Mouse (Mus musculus) E14TG2a.4 (cell line): Measurements from ENCODE around the gene Ciz1.

Source experiments
- H3K27me3 ChIP-seq: 2 replicates; pipeline ENCODE4 v1.6.1; 2014; ENCODE audit warnings: low read length, control low read depth; ENCODE audit not compliant: insufficient read depth
- H3K36me3 ChIP-seq: 2 replicates; pipeline ENCODE4 v1.6.1; 2014; ENCODE audit warnings: low read length, control low read depth; ENCODE audit not compliant: insufficient read depth
- H3K4me1 ChIP-seq: replicated peaks from 2 replicates; pipeline ENCODE4 v1.6.1; 2014; ENCODE audit warnings: low read depth, low read length, control low read depth
- H3K4me3 ChIP-seq: replicated peaks from 2 replicates; pipeline ENCODE4 v1.5.1; 2014; ENCODE audit warnings: mild to moderate bottlenecking, low read length
- H3K9me3 ChIP-seq: 2 replicates; pipeline ENCODE4 v1.6.1; 2014; ENCODE audit warnings: low read length, control low read depth
- CTCF ChIP-seq: conservative IDR thresholded peaks from 2 replicates; pipeline ENCODE4 v1.5.1; 2014; ENCODE audit warnings: low read length
- NANOG ChIP-seq: IDR thresholded peaks from 2 replicates; pipeline ENCODE4 v1.6.1; 2014; ENCODE audit warnings: borderline replicate concordance, low read length, mixed read lengths
- POU5F1 ChIP-seq: IDR thresholded peaks from 2 replicates; pipeline ENCODE4 v1.6.1; 2014; ENCODE audit warnings: low read length, borderline replicate concordance

Gene Ciz1

DNA sequence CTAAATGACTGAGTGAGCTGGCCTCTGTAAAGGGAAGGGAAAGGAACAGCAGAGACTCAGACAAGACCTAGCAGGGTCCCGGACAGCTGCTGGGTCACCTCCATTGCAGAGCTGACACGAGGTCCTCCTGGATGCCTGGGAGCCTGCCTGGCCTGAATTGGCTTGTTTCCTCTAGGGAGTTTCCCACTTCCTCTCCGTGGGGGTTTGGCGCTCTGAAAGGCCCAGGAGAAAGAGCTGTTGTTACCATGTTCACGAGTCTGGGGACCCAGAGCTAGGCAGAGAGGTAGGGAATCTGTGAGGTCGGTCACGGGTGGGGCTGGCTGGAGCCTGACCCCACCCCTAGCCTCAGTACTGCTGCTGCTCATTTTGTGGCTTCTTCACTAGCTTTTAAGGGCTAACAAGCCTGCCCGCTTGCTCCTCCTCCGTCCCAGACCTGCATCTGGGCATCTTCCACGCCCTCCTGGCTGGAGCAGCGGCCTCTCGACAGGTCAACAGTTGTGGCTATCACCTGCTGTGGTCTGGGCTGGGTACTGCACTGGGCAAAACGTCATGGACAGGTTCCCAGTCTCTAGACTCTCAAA, 1.6 kb upstream of the Ciz1 start:
- Histone ChIP-seq H3K36me3 (no peaks in the 10 kb centered on the region), H3K4me1 (peaks cover 61% of the 10 kb centered on the region), H3K9me3 (no peaks in the 10 kb centered on the region), H3K4me3 (peak overlapping the region; percentile 23), H3K27me3 (peaks cover 48% of the 10 kb centered on the region)
- TF ChIP-seq CTCF, result no peak
- TF ChIP-seq POU5F1, result no peak
- no peak for TF ChIP-seq NANOG

DNA sequence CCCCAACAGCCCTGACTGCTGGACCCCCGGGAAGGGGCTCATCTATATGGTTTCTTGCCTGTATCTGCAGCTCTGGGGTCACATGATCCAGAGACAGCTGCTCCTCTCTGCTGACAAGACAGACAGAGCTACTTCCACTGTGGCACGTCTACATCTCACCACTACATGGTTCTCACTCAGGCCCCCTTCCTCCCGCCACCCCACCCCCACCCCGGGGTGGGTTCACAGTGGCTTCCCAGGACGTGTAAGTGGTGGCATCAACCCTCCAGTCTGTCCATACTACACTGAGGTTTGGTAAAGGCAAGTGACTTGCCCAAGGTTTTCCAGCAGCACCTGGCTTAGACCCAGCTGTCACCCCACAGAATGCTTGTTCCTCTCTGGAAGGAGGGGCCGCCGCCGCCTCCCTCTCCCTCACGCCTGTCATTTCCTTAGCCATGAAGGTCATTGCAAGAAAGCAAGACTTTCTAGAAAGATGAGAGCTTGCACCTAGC, 611 bp upstream of the Ciz1 start:
- peaks cover 48% of the 10 kb centered on the region for H3K27me3 ChIP-seq
- no peaks in the 10 kb centered on the region for H3K9me3 ChIP-seq
- peak overlapping the region; percentile 88 for H3K4me3 ChIP-seq
- no peak for TF ChIP-seq CTCF
- TF ChIP-seq NANOG, result no peak
- TF ChIP-seq POU5F1, result no peak
- H3K36me3 ChIP-seq, result no peaks in the 10 kb centered on the region
- H3K4me1 ChIP-seq, result peaks cover 61% of the 10 kb centered on the region

DNA sequence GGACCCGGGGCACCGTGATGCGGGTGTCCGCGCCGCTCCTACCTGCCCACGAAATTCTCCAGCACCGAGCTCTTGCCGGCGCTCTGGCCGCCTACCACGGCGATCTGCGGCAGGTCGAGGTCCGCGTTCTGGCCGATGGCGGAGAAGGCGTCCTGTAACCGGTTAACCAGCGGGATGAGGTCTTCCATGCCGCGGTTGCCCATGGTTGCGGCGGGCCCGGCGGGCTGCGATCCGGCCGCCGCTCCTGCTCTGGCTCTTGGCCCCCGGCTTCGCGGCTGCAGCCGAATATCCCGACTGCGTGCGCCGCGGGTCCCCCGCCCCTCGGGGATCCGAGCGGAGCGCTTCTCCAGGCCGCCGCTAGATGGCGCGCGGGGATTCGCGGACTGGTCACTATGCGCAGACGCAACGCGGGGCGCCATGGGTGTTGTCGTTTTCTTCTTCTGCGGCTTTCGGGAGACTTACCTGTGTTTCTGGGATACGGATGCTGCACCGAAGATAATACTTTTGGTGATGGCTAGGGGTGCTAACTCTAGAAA, 948 bp downstream of the Ciz1 start, which contains the start of gene Dnm1:
TSS of gene Dnm1 (minus strand) at position 332 of the 536 bp plus-strand sequence.
- peak; percentile 18; the same call in 1 of the 2 replicates for TF ChIP-seq CTCF
- no peak for TF ChIP-seq POU5F1
- Histone ChIP-seq H3K36me3 (no peaks in the 10 kb centered on the region), H3K27me3 (peaks cover 53% of the 10 kb centered on the region)

DNA sequence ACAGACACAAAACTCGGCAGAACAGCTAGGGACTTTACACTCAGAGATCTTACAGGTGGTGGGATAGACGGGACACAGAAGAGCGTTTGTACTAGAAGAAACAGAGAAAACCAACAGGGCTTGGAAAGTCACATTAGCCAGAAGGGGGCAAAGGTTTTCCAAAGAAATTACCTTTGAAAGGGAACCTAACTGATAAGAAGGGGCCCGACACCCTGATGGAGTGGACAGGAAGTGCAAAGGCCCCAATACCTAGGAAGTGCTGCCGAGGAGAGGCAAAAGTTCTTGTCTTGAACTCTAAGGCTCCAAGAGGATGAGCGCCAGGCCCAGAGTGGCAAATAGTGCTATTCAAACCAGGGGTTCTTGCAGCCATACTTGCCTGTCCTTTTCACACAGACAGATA, 1.7 kb downstream of the Ciz1 start:
- no peak for TF ChIP-seq POU5F1
- TF ChIP-seq NANOG, result no peak
- TF ChIP-seq CTCF, result no peak
- H3K36me3 ChIP-seq, result no peaks in the 10 kb centered on the region
- peaks cover 58% of the 10 kb centered on the region for H3K4me1 ChIP-seq
- peaks cover 49% of the 10 kb centered on the region for H3K27me3 ChIP-seq
- no peaks in the 10 kb centered on the region for H3K9me3 ChIP-seq
- peak overlapping the region; percentile 88 for H3K4me3 ChIP-seq

More for the DNA sequence above, 948 bp downstream of the Ciz1 start, which contains the start of gene Dnm1:
- Histone ChIP-seq H3K4me1 (peaks cover 61% of the 10 kb centered on the region), H3K4me3 (peak within 1 kb of the TSS; percentile 88), H3K9me3 (no peaks in the 10 kb centered on the region)

DNA sequence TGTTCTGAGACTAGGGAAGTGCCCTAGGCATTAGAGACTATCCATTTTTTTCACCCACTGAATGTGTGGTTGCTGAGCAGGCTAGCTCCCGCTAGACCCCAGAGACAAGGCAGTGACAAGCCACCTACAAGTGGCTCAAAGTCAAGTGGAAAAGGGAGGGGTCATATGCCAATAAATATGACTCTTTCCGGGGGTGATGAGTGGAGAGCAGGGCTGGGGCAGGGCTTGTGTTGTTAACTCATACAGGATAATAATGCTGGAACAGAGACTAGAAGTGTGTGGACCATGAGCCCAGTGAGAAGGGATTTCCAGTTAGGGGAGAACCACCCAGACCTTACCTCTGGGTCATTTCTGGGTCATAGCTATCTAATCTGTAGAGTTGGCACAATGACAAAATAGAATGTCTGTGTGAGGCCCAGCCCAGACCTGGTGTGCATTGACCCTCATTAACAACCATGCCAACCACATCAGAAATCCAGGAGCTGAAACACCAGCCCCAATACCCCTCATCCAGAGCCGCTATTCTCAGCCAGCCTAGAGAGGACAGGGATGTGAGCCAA, 2.3 kb downstream of the Ciz1 start:
- Histone ChIP-seq H3K4me3 (no peak overlapping the region), H3K27me3 (peaks cover 44% of the 10 kb centered on the region), H3K36me3 (no peaks in the 10 kb centered on the region), H3K9me3 (no peaks in the 10 kb centered on the region), H3K4me1 (peaks cover 53% of the 10 kb centered on the region)
- TF ChIP-seq NANOG (no peak), POU5F1 (no peak), CTCF (no peak)

DNA sequence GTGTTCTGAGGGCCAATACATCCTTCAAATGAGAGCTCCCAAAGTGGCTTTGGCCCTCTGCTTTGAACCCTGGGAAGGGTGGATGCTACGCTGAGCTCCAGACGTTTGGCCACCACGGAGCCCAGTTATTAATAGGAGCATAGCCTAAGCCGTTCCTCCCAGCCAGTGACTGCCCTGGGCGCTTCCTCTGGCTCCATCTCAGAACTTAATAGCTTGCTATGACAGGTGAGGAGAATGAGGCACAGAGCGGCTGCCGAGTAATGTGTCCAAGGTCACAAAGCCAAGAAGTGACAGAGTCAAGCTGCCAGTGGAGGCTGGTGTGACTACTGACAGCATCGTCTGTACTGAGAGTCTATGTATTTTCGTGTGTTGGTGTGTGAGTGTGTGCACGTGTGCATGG, 4.1 kb downstream of the Ciz1 start:
- no peaks in the 10 kb centered on the region for H3K9me3 ChIP-seq
- H3K36me3 ChIP-seq, result no peaks in the 10 kb centered on the region
- H3K4me1 ChIP-seq, result peaks cover 42% of the 10 kb centered on the region
- peaks cover 35% of the 10 kb centered on the region for H3K27me3 ChIP-seq
- TF ChIP-seq POU5F1 (no peak), CTCF (no peak), NANOG (no peak)
- H3K4me3 ChIP-seq, result no peak overlapping the region

DNA sequence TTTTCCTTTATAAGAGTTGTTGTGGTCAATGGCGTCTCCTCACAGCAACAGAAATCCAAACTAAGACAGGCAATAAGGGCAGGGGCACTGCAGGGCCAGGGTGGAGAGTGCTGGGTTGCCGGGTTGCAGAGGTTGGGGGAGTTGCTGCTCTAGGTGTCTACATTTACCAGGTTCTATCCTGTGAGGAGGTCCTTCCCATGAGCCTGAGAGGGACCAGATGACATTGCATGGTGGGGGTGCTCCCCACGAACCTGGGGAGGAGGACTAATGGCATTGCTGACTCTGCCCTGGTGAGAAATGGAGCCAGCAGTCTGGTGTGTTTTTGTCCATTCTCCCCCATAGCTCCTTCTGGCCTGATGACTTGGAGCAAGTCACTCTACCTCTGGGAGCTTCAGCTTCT, 5.6 kb downstream of the Ciz1 start:
- Histone ChIP-seq H3K27me3 (peaks cover 30% of the 10 kb centered on the region), H3K36me3 (no peaks in the 10 kb centered on the region), H3K9me3 (no peaks in the 10 kb centered on the region), H3K4me3 (no peak overlapping the region), H3K4me1 (peaks cover 39% of the 10 kb centered on the region)
- no peak for TF ChIP-seq POU5F1

DNA sequence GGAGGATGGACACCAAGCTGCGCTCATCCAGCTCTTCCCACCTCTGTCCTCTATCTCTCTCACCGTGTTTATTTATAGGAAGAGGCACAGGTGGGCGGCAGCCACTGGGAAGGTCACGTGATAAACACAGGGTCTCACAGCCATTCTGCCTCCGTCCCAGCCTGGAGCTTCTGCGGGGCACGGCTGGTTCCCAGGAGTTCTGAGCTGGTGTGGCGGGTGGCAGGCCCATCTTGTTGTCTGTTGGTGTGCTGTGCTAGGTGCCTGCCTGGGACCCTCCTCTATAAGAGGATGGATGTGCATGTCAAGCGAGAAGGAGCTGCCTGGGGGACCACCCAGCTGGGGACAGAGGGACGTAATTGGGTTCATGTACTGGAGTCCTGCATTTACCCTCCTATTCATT, 6.3 kb downstream of the Ciz1 start:
- Histone ChIP-seq H3K36me3 (no peaks in the 10 kb centered on the region), H3K4me3 (0 out of 2 replicates have a peak overlapping the region, but pooled peaks have one; percentile 17), H3K9me3 (no peaks in the 10 kb centered on the region), H3K4me1 (peaks cover 43% of the 10 kb centered on the region), H3K27me3 (peaks cover 29% of the 10 kb centered on the region)
- no peak for TF ChIP-seq POU5F1
- no peak for TF ChIP-seq CTCF
- TF ChIP-seq NANOG, result no peak

DNA sequence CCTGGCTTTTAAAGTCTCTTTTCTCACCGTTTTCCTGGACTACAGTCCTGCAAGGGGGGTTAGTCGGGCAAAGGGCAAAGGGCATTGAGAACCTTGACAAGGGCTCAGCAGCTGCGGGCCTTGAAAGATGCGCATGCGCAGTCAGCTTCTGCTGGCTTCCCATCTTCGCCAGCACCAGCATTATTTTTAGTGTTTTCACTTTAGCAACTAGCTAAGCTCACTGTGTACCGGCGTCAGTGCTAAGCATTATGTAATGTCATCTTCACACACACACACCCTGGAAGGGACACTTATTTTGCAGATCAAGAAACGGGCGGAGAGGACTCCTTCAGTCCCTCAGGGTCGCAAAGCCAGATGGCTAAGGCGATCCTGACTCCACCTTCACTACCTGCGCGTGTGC, 8.6 kb downstream of the Ciz1 start:
- Histone ChIP-seq H3K4me3 (peak overlapping the region; percentile 75), H3K9me3 (no peaks in the 10 kb centered on the region), H3K27me3 (peaks cover 29% of the 10 kb centered on the region), H3K36me3 (no peaks in the 10 kb centered on the region), H3K4me1 (peaks cover 46% of the 10 kb centered on the region)
- TF ChIP-seq NANOG (no peak), CTCF (no peak), POU5F1 (no peak)
